Mouse (Mus musculus): ENCODE data around the gene Galntl6. TPM values are rescaled to one million over a fixed set of nuclear protein-coding genes. Genes with fewer than 3 reads are reported as not detected.

Galntl6 gene
- total RNA-seq, 2 experiments from 2014 or later = not detected

DNA sequence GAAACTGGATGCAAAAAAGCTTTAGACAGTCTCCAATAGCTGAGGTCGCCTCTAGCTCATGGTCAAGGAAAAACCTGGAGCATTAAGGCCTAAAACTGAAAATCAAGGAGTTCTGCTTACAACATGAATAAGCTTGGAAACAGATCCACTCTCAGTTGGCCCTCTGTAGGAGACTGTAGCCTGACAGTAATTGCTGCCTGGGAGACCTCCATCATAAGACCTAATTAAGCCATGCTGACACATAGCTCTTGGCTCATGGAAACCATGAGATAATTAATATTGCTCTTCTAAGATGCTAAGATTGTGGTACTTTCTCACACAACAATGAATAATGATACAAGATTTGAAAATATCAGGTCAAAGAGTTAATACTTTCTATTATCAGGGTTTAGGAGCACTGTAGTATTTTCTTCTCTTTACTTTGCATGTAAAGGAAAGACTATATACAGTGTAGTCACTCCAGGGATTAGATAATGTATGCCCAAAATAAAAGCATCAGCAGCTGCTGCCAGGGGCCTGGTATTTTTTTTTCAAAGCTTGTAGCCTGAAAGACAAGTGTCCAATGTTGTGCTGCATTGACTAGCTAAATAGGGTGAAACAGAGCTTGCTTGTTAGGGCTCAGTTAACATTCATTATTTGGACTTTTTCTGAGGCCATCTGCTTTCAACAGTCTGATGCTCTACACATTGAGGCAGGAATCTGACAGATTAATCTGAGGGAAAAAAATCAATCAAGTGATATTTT lies 922.8 kb downstream of the Galntl6 start:
- DNase-seq = no peak

DNA sequence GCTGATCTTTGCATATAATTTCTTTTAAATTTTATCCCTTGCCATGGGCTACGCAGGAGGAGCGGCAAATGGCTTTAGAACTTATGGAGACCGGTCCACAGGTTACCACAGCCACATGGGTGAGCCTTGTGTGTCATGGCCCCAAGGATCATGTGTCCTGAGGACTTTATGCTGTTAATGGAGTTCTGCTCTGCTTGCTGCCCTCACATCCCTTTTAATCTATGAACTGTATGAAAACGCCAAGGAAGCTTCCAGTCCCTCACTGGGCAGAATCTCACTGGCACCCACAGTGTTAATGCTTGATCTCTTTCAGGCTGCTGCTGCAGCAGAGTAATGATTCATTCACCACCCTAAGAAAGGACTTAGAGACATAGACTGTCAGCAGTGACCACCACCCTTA lies 935.1 kb downstream of the Galntl6 start:
- intact Hi-C loops (cut with DNase I) = no loop called here

More for the DNA sequence above, 922.8 kb downstream of the Galntl6 start:
- intact Hi-C loops (cut with DNase I) = no loop called here

GRCm38 (mm10) chr8:57974093-57974492 lies 938.3 kb downstream of the Galntl6 start:
- intact Hi-C loops (cut with DNase I) = no loop called here
- DNase-seq = no peak

More for the DNA sequence above, 935.1 kb downstream of the Galntl6 start:
- DNase-seq = no peak

DNA sequence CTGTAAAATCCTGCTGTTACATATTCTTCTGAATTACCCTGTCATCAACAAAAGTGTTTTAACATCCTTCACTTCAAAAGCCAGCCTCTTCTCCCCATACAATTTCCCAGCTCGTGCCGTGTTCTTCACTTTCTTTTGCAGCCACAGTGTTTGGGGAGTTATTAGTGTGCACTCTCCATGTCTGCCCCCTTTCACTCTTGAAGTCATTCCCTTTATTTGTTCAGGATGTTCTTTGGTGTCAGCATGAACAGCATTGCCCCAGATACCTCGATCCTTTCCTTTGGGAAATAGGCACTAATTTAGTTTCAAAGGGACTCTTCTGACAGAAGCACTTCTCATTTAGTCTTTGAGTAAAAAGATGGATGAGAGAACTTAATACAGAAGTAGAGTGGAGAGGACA lies 939.6 kb downstream of the Galntl6 start:
- intact Hi-C loops (cut with DNase I) = no loop called here
- DNase-seq = no peak

- intact Hi-C loops (cut with DNase I) = no loop called here
These were observed 945.8 kb downstream of the Galntl6 start for GRCm38 (mm10) chr8:57966676-57967075.

GRCm38 (mm10) chr8:57965508-57965907 lies 946.9 kb downstream of the Galntl6 start:
- intact Hi-C loops (cut with DNase I) = no loop called here
- DNase-seq = no peak

More at GRCm38 (mm10) chr8:57966676-57967075, 945.8 kb downstream of the Galntl6 start:
- no peak for DNase-seq

DNA sequence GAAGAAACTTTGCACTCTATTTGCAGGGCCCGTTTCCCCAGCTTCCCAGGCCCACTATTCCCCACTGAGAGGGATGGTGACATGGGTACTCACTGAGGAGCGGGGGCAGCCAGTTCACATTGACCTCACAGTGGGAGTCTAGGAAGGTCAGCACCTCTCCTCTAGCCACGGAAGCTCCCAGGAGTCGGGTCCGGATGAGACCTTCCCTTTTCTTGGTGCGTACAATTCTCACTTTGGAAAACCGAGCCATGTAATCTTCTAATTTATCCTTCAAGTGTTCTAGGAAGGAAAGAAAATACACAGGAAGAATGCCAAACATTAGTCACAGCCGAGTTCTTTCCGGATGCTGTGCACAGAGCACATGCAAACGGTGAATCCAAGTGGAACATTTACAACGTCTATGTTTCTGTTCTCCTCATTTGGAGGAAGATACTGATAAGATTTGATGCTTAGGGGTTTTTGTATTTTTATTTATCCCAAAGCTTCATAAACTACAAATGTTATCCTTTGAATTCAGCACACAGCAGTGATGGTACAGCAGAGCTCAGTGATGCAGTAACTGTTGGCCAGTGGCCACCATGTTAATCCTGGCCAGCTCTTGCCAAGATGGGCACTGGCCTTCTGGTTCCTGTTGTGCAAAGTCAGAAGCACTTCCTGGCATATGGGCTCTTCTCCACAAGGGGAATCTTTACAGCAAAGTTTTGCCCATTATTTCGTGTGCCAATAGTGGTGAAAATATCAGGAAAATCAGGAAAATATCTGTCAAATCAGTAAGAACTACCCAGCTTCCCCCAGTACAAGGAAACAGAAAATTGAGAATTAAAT lies 949.9 kb downstream of the Galntl6 start:
- intact Hi-C loops (cut with DNase I) = no loop called here
- no peak for DNase-seq

DNA sequence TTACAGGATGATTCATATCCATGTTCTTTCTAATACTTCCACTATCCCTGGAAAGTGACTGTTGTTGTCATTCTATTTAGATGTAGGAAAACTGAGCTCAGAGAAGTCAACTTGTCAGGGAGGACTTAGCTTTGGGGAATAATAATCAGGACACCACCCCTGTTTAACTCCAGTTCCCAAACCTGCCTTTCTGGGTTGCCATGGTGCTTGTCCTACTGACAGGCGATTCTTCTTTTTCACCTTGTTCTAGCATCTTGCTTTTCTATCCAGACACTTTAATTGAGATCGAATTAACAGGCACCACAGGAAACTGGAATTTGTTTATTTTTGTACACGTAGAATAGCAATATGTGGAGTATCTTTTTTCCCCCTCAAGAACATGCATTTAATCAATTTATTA lies 953.3 kb downstream of the Galntl6 start:
- intact Hi-C loops (cut with DNase I) = no loop called here
- DNase-seq = no peak

DNA sequence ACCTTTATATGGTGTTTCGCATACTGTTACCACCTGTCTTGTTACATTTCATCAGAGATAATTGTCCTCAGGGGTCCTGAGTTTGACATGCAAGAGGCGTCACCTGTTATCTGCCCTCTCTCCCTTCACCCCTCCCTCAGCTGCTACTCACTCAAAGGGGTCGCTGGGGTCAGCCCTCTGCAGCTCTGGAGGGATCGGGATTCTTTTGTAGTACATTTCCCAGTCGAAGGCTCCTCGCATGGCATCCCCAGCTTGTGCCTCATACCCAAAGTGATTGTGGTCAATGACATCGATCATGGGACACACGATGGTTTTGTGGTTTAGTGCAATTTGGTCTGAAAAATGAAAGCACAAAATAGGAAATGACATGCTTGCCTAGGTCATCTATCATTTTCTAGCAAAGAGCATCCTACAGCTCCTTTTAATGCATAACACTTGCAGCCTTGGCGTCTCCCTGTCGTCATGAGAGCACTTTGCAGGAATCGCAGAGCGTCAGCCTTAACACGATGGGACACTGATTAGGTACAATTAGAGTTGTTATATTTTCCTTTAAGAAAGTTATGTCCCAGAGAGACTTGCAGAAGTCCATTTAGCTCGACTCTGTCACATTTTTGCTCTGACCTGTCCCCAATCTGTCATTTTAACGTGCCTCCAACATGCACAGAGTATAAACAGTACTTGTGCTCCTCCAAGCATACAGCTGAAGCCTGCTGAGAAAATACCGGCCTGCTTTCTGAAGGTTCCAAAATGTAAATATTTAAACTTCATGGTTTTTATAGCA lies 954.1 kb downstream of the Galntl6 start:
- intact Hi-C loops (cut with DNase I) = no loop called here
- DNase-seq = no peak

DNA sequence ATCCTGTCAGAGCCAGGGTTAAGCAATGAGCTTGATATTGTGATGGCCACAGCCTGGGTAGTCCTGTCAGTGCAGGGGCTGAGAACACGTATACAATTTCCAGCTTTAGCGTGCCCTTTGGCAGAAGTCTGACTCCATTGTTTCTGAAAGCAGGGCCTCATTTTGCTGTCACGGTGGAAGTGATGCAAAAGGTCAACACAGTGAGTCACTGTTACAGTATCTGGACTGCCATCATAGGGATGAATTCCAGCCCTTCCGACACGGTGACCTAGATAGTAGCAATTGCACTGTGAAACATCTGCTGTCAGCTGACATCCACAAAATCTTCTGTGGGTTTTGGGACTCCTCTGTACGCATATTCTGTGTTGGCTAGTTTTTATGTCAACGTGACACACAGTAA lies 956.9 kb downstream of the Galntl6 start:
- DNase-seq = no peak
- intact Hi-C loops (cut with DNase I) = no loop called here

DNA sequence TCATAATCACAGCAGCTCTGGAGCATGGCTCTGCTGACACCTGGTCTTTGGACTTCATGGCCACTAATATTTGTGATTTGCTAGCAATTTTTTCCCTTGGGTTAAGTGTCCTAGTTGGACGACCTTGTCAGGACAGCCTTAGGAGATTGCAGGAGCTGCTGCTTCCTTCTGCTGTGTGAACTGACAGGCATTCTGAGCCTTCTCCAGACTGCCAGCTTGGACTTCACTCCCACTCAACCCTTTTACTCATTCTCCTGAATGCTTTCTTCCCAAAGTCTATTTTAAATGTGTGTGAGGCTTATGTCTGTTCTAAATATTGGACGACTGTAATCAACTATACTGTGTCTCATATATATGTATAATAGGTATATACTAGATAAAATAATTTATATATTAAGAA lies 971.3 kb downstream of the Galntl6 start:
- intact Hi-C loops (cut with DNase I) = no loop called here
- no peak for DNase-seq

DNA sequence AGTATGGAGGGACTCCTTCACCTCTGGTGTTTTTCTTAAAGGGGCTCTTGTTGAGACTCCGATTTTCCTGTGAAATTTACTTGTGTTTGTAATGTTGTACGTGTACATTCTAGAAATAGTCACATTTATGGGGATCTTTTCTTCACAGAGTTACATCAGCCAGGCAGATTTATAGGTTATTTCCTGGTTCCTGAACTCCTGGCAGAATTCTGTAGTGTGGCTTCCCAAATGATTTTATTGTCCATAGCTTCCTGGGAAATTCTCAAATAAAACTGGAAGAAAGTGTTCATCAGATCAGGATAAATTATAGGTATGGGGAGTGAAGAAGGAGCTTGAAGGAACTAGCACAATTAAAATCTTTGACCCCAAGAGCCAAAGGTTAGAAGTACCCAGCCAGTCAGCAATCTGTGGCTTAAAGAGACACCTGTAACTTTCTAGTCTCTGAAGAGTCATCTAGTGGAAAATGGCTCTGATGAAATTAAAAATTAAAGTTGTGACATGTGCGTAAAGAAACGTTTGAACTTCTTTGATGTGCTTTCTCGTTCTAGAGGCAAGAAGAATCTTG lies 972.5 kb downstream of the Galntl6 start:
- intact Hi-C loops (cut with DNase I) = no loop called here
- DNase-seq = no peak

- peak; percentile 49 to 67 for DNase-seq
- intact Hi-C loops (cut with DNase I) = no loop called here
These were observed 973.1 kb downstream of the Galntl6 start for GRCm38 (mm10) chr8:57939177-57939855.

GRCm38 (mm10) chr8:57927074-57927473 lies 985.4 kb downstream of the Galntl6 start:
- intact Hi-C loops (cut with DNase I) = no loop called here
- no peak for DNase-seq

DNA sequence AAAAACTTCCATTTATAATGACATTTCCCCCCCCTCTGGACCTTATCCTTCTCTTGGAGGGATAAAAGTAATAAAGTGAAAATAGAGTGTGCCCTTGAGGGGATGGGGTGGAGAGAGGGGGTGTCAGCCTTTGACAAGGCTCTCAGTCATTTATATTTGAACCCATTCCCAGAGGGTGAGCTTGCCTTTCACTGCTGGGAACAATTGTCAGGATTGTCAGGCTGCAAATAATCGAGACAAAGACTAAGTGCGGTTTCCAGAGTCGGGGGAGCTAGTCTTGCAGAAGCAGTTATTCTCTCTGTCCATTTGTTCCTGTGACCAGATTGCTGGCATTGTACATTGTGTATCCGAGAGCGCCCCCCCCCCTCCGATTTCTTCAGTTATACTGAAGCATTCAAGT lies 988.9 kb downstream of the Galntl6 start:
- DNase-seq = no peak
- intact Hi-C loops (cut with DNase I) = no loop called here

GRCm38 (mm10) chr8:57923130-57923529 lies 989.3 kb downstream of the Galntl6 start:
- intact Hi-C loops (cut with DNase I) = no loop called here
- DNase-seq = no peak

DNA sequence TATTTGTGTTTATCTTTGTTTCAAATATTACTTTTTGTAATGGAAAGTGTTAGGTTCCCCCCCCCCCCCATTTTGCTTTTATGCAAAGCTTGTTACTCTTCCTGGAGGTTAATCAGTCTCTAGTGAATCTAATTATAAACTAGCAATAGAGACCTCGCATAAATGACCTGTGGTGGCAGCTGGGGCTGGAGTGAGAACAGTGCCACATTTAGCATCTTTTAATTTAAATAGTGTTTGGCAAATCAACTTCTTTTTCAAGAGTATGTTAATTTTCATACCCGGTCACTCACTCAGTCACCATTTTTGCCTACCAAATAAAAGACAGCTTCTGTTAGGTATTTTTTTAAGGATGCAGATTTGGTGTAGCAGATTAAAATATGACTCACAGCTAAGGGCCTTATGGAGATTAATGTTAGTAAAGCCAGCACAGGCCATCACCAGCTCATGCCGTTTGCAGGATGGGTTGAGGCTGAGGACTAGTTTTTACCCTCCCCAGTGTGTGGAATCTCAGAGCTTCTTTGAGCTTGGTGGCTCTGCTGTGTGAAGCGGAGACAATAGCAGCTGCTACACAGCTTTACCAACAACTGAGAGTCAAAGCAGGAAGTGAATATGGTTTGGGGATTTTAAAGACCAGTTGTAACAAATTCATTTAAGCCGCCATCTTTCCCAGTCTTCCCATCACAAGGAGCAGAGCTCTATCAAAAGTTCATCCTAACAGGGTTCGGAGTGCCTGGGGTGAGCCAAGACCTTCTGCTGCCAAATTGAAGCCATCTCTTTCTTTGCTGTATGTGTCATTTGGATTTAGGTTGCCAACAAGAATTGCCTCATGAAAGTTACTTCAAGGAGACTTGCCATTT lies 990.0 kb downstream of the Galntl6 start:
- intact Hi-C loops (cut with DNase I) = no loop called here
- DNase-seq = no peak

DNA sequence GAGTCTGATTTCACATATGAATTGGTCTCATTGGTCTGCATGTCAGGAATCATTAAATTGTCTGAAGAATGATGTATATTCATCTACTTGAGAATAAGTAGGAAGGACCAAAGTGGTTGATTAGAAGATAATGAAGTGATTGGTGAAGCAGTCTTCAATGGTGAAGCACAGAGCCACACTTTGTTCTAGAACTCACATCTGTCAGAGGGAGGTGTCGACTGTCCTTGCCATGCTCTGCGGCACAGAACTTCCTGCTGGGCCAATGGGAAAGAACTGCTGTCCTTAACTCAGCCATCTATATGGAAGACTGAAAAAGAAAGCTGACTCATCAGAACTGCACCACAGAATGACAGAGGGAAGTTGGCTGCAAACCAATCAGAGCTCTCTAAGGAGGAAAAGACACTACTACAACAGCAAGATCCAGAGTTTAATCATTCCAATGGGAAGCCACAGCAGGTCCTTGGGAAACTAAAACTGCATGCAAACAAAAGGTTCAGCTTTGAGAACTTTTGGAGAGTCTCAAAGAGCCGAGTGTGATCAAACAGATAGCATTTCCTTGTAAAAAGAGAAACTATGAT lies 992.0 kb downstream of the Galntl6 start:
- intact Hi-C loops (cut with DNase I) = no loop called here
- DNase-seq = no peak

All from heart, postnatal 14 days (tissue).